Mouse (Mus musculus) frontal cortex, adult (tissue): Measurements from ENCODE around the gene Cacna2d3.

Experiments
- ATAC-seq: cut with Nextera tagmentation; 2 replicates; pipeline ENCODE4 v1.9.2; 2017; ENCODE audit warnings: mild to moderate bottlenecking, moderate library complexity, mixed read lengths; ENCODE audit not compliant: low TSS enrichment

The Cacna2d3 gene

GRCm38 (mm10) chr14:29721488-29722385, at the start of gene Cacna2d3:
Cacna2d3 (minus strand) TSS chr14:29721864.
- peak; percentile 39 for ATAC-seq

- peak; percentile 98 for ATAC-seq
Observed at GRCm38 (mm10) chr14:29769486-29769885, 47.8 kb upstream of the Cacna2d3 start.

DNA sequence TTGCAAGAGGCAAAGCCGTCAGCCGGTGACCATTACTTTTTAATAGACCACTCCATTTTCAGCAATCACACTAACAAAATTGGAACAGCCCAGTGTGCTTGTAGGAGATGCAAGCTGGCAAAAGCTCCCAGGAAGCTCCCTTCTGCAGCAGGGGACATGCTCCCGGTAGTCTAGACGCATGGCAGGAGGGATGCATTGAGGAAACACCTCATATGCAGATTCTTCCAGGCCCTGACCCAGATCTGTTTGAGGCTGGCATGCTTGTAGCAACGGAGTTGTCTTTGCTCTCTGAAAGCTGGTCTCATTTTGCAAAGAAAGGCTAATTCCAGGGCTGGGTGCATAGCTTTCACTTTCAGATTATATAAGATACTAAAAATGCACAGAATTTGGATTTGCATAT, 31.2 kb upstream of the Cacna2d3 start:
- peak; percentile 94 for ATAC-seq

DNA sequence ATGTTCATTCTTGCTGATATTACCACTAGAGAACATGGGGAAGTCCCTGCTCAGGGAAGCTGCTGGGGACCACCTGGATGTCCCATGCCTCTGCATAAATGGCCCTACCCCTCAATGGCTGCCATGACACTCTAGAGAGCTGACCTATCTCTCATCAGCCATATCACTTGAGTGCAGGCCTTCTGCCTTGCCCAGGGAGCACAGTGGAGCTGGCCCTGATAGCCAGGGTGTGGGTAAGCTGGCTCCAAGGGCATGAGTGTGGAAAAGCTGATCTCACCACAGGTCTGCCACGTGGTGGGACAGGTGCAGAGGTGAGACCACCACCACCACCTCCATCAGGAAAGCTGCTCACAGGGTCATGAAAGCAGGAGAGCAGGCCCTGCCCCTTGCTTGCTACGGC, 17.1 kb upstream of the Cacna2d3 start:
- no peak for ATAC-seq

- ATAC-seq: no peak
Observed at GRCm38 (mm10) chr14:29730256-29730655, 8.6 kb upstream of the Cacna2d3 start.

GRCm38 (mm10) chr14:29729009-29729408, 7.3 kb upstream of the Cacna2d3 start:
- peak; percentile 95 for ATAC-seq

- peak; percentile 44 for ATAC-seq
Observed at GRCm38 (mm10) chr14:29727596-29727995, 5.9 kb upstream of the Cacna2d3 start.

- peak; percentile 14; the same call in 1 of the 2 replicates for ATAC-seq
Observed at GRCm38 (mm10) chr14:29723267-29723666, 1.6 kb upstream of the Cacna2d3 start.

GRCm38 (mm10) chr14:29722386-29723221, 940 bp upstream of the Cacna2d3 start:
- ATAC-seq: peak; percentile 53

GRCm38 (mm10) chr14:29721131-29721487, 555 bp downstream of the Cacna2d3 start:
- ATAC-seq: no peak

DNA sequence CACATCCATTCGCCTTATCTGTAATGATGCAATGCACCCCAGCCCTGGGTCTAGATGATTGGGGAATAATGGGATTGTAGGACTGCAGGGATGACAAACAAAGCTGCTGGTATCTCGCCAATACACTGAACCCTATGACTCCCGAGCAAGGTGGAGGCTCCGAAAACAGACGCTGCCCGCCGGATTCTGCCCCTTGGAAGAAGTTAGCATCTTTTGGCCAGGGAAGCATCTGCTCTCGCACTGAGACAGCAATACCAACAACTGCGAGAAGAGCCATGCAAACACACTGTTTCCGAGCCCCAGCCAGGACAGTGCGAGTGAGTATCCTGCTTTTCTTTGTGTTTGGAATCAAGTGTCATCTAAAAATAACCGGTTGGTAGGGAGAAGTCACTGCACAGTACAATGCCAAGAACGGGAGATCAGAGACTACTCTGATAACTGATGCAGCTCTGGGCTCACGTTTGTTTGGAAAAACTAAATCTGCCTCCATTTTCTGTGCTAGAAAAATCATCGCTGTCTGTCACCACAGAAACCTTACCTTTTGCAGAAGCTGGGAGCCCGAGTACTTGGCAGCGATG, 1.2 kb downstream of the Cacna2d3 start:
- ATAC-seq: no peak

GRCm38 (mm10) chr14:29712621-29713020, 9.0 kb downstream of the Cacna2d3 start:
- no peak for ATAC-seq

GRCm38 (mm10) chr14:29707561-29708335, 13.9 kb downstream of the Cacna2d3 start:
- no peak for ATAC-seq

DNA sequence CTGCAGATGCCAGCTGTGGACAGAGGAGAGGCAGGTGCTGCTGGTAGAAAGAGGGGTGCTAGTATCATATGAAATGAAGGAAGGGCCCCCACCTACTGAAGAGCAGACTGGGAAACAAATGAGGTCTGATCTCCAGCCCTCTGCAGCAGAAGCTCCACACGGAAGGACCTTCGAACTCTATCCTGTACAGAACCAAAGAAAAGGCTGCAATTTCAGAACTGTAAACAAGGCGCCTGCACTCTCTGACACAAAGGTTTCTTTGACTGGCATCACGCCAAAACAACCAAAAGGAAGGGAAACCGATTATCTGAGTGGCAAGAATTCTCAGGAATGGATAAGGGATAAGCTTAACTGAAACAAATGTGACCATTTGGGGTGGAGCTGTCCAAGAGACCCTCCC, 18.9 kb downstream of the Cacna2d3 start:
- ATAC-seq: no peak

GRCm38 (mm10) chr14:29696131-29696530, 25.5 kb downstream of the Cacna2d3 start:
- ATAC-seq: peak; percentile 70

- no peak for ATAC-seq
Observed at GRCm38 (mm10) chr14:29672436-29673050, 49.1 kb downstream of the Cacna2d3 start.

- peak; percentile 46; the same call in 1 of the 2 replicates for ATAC-seq
Observed at GRCm38 (mm10) chr14:29669826-29670225, 51.8 kb downstream of the Cacna2d3 start.

GRCm38 (mm10) chr14:29657006-29657405, 64.7 kb downstream of the Cacna2d3 start:
- no peak for ATAC-seq

DNA sequence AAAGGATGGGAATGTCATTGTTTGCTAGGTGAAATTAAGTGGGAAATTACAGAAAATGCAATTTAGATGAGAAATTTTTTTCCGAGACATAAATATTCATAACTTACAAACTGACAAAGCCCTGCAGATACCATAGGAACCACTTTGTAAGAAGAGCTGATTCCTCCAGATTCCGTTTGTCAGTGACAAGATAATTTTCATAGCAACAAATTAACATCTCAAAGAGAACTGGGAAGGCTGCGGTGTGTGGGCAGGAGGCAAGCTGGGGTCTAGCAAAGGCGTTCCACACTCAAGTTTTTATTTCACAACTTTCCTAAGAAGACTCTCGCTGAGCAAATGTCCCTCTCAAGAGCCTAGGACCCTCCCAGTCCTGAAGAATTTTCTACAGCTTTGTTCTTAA, 71.1 kb downstream of the Cacna2d3 start:
- peak; percentile 66 for ATAC-seq

GRCm38 (mm10) chr14:29648721-29649120, 72.9 kb downstream of the Cacna2d3 start:
- ATAC-seq: no peak

- ATAC-seq: peak; percentile 44; the same call in 1 of the 2 replicates
Observed at GRCm38 (mm10) chr14:29645421-29645820, 76.2 kb downstream of the Cacna2d3 start.
